Mouse (Mus musculus) stomach, postnatal 0 days (tissue): ENCODE measurements at regions not wholly inside any gene's neighbourhood (a gene's known extent, or its start where the extent isn't known, plus 50 kb on each side); places are given as distances from the start of the nearest gene placed in this dataset.

Experiments
- CTCF ChIP-seq: IDR thresholded peaks from 2 replicates; pipeline ENCODE4 v1.5.1; 2016; ENCODE audit warnings: antibody characterized with exemption, low read depth, mild to moderate bottlenecking, moderate library complexity
- EP300 ChIP-seq: optimal IDR thresholded peaks from 2 replicates; pipeline ENCODE3; 2016; ENCODE audit warnings: antibody characterized with exemption

DNA sequence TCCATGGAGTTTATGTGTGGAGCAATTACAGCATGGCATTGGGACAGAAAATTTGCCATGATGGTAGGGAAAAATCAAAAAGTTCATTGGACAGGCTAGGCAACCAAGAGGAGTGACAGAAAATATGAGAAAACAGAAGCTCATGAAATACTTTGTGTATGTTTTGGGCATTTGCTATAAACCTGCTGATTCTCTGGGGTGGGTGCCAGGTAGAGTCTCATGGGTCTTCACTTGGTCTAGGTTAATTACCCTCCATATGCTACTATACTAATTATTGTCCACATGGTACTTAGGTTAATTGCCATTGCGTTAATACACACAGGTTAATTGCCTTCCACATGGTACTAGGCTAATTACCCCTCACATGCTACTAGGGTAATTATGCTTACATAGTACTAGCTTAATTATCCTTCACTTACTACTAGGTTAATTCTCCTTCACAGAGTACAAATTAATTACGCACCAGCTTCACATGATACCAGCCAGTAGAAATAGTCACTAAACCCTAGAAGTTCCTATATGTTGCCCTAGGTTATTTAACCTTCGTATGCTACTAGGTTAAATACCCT lies 1719.2 kb downstream of the D3Ertd751e start:
- no peak for TF ChIP-seq CTCF
- no peak for TF ChIP-seq EP300
